Mouse (Mus musculus): ENCODE measurements at regions not wholly inside any gene's neighbourhood (a gene's known extent, or its start where the extent isn't known, plus 50 kb on each side); places are given as distances from the start of the nearest gene placed in this dataset.

DNA sequence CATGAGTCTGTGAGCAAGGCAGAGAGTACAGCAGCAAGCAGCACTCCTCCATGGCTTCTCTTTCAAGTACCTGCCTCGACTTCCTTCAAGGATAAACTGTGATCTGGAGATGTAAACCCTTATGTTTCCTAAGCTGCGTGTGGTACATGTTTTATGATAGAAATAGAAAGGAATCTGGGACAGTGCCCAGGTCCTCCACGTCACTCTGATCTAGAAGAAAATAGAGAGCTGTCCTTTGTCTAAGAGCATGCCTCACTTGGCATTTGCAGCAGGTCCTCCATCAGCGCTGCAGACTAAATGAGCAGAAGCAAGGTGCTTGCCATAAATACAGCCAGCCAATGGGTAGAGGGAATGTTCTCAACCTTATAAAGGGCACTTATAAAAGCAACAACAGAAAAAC, 156.3 kb upstream of the Zfp618 start:
- DNase-seq, result no peak

DNA sequence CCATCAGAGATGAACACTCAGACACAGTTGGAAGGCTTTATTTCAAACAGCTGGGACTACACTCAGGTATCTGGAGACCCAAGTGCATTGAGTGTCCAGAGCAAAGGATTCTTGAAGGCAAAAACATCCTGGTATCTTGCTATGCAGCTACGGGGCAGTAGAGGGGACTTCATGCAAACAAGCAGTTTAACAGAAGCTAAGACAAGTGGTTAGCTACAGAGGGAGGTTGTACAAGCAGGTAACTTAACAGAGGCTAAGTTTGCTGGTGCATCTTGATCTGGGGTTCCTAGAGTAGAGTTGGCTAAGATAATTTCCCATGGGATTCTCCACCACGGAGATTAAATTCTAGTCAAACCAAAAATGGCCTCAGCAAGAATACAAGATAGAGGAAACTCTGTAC, 145.5 kb upstream of the Zfp618 start:
- no peak for DNase-seq

DNA sequence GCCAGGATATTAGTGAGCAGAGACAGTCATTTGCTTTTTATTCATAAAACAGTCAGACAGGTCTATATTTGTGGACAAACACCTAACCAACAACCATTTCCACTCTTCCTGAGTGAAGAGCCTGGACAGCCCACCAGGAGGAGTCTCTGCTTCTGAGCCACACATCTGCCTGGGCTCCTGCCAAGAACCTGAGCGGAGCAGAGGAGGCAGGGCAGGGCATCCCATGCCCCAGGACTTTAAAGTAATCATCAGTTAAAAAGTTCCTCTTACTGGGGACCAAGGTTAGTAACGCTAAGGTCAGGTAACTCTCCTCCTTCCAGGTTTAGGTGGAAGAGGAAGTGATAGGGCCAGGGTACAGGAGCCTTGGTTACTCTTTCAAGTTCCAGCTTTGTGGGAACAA, 144.1 kb upstream of the Zfp618 start:
- DNase-seq, result no peak

DNA sequence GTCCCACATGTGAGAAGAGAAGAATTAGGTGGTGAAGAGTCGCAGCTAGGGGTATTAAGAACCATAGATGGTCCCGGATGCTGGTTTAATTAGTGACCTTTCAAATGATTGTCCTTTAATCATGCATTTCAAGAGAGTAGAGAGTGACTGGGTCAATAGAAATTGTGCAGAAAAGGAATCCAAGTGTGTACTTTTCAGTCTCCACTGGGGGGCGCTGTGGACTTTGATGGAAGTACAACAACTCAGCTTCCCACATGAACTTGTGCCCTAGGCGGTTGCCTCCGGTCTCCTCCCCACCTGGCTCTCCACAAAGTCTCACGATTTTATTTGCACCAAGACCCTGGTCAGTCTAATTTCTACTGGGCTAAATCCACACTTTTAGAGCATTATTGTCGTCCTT, 142.8 kb upstream of the Zfp618 start:
- peak; percentile 16 for DNase-seq

DNA sequence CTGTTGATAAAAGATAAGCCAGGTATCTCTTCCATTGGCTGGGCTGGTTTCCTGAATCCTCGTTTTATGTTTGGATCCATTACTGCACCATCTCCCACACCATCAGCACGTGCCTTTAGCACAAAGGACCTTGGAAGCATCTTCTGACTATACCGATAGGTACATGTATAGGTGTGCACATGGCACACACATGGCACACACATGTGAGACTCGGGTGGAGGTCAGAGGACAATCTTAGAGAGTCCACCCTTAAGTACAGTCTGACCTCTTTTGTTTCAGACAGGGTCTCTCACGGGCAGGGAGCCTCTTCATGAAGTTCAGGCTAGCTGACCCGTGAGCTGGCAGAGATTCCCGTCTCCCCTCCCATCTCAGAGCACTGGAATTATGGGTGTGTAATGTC, 142.3 kb upstream of the Zfp618 start:
- no peak for DNase-seq

DNA sequence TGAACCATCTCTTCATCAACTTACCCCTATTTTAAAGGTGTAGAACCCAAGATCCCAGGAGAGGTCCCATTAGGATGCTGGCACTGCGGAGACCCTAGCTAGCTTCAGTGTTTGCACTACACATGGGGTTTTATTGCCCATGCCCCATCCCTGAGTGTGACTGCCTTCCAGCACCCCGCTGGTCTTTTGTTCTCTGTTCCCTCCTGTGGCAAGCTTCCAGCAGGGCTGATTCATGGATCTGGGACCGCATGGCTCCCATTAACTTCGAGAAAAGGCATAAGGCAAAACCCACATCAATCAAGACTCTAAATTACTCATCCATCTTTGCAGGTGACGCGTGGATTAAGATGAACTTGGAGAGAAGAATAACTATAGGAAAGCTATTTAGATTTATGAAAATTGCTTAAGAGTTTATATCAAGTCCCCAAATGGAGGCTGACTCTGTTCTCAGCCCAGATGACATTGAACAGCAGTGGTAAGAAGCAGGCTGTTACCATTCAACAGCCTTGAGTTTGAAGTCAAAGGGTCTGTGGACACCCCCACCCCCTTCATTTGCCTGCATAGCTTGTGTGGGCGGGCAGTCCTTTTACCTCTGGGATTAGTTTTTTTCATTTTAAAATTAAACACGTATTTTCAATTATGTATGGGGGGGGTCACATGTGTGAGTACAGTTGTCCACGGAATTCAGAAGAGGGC, 141.7 kb upstream of the Zfp618 start:
- peak; percentile 1 for DNase-seq

DNA sequence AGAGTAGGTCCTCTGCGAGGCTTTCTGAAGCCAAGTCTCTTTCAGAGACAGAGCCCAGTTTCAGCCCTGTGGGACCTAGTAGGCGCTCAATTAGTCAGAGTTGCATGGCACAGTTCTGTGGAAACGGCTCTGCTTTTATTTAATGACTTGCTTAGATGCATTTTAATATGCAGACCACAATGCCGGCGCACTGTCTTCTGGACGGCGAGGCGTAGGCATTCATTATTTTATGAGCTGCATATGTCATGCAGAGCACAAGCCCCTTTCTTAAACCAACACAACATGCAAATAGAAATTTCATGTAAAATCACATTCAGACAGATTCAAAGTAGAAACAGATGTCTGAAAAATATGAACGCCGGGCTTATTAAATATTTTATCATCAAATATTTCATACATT, 140.8 kb upstream of the Zfp618 start:
- DNase-seq, result no peak

DNA sequence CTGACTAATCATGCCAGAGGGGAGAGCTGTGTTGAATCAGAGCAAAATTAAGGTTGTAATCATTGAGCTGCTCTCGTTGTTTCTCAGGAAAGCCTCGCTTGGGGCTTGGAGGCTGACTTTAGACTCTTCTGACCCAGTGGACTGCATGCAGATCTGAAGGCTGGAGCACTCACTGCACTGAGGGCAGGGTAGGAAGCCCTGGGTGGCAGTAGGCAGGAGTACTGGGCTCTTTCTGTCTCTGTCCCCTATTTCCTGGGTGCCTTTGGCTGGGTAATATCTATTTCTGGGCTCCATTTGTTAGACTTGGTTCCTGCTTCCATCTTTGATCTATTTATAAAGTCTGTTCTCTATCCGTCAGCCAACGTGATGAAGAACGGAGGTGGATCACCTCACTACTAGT, 140.1 kb upstream of the Zfp618 start:
- no peak for DNase-seq

DNA sequence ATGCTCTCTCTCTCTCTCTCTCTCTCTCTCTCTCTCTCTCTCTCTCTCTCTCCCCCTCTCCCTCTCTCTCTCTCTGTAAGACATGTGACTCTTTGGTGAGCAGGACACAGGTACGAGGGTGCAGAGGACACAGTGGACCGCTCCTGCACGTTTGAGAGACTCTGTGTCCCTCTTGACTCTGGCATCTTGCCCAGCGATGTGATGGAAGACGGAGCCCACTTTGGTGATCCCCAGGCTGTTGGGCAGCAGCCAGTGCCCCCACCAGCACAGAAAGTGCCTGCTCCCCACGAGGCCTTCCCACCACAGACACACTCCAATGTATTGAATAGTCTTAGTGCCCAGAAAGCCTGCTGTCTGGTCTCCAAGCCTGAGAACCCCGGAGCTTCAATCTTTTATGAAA, 136.4 kb upstream of the Zfp618 start:
- DNase-seq, result no peak

DNA sequence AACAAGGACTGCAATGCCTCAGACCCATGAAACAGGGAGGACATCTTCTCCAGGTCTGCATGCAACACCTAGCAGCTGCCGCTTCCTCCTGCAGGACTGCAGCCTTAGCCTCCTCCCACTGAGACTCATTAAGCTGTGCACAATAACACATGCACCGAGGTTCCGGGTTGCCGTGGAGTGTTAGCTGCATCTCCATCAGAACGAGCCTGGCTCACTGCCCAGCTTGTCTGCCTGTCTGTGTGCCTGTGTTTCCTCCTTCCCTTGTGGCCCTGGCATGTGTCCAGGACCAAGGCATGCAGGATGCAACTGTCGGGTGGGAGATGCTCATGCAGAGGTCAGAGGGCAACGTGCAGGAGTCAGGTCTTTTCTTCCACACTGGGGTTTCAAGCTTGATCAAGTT, 131.4 kb upstream of the Zfp618 start:
- DNase-seq, result no peak

DNA sequence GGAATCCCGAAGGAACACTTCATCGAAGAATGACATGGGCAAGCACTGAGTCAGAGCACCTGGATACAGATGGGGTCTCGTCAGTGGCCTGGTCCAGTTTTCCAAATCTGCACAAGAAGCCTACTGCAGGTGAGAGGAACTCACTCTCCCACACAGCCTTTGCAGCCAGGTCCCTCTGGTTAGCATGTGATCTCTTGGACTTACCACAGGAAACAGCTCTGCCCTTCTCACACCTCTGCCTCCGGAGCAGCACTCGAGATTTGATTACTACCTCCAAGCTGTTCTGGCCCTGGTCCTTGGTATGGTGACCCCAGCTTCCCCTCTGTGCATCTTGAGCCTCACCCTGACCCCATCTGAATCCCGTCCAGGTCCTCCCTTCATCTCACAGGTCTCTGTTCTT, 128.5 kb upstream of the Zfp618 start:
- DNase-seq, result no peak

DNA sequence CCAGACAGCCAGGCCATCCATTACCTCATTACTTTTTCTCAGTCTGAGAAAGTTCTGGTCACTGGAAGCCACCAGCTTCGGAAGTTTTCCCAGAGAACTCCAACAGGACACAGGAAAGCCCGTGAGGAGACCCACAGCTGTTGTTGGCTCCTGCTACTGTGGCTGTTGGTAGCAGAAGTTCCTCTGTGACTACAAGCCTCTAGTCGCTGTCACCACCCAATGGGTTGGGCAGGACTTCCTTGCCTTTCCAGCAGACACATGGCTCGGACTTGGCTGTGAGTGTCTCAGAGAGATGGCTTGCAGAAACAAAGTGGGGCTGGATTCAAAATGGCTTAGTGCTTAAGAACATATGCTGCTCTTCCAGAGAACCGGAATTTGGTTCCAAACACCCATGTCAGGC, 114.8 kb upstream of the Zfp618 start:
- no peak for DNase-seq

DNA sequence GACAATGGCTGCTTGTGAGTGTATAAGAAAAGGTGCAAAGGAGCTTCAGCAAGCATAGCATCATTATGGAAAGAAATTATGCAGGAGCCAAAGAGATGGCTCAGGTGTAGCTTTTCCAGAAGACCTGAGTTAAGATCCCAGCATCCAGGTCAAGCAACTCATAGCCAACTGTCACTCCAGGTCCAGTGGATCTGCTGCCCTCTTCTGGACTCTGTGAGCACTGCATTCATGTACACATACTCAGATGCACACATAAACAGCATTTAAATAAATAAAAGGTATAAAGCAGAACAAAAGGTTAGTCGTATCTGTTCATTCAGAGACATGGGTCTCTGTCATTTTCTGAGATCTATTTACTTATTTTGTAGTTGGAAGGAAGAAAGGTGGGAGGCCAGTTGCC, 112.0 kb upstream of the Zfp618 start:
- no peak for DNase-seq

DNA sequence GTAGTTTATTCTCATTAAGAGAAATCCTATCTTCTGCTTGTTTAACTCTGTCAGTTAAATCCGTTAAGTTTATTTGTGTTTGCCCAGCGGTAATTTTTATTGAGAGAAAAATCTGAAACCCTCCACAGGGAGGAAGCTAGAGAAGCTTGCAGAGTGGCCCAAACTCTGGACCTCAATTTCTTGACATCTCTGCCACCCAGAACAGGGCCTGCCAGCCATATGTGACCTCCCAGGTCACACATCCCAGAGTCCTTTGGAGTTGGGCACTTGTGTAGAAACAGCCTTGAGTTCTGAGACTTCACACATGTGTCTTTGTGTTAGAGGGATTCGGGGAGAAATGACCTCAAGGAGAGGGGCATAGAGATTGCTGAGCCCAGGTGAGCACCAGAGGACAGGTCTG, 109.0 kb upstream of the Zfp618 start:
- no peak for DNase-seq

DNA sequence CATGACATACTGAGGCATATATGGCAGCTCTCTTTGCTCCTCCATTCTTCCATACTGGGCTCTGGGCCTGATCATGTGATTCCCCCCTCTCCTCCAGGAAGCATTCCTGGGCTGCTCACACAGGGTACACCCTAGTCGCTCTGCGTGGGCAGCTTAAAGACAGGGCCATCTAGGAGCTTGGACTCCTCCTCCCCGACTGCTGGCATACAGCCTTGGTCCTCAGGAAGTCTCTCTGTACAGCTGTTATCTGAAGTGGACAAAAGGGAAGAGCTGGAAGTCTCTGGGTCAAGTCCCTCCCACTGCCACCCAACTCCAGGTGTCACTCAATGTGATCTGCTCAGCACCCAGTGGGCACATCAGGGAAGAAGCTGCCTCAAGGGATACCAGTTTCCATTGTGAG, 102.6 kb upstream of the Zfp618 start:
- no peak for DNase-seq

DNA sequence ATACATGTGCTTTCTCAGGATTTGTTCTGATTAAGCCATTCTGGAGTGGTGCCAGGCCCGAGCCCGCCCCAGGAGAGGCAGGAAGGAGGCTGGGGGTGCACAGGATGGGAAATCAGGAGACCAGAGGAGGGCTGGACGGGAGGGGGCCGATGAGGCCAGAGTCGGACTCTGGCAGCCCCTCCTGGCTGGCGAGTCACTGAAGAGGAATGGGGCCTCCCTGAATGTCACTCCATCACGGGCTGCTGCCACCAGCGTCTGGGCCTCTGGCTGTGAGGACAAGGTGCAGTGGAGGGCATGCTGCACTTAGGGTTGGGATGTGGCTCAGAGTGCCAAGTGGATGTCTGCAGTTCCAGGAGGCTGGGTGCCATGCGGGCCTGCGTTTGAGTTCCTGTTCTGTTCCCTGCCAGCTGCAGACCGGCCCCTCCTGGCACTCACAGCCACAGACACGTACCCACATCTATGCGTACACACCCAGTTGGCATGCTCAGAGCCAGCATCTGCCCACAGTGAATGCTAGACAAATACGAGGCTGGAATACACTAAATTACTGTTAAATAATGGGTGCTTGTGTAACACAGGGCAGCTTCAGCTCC, 94.9 kb upstream of the Zfp618 start:
- DNase-seq, result no peak

DNA sequence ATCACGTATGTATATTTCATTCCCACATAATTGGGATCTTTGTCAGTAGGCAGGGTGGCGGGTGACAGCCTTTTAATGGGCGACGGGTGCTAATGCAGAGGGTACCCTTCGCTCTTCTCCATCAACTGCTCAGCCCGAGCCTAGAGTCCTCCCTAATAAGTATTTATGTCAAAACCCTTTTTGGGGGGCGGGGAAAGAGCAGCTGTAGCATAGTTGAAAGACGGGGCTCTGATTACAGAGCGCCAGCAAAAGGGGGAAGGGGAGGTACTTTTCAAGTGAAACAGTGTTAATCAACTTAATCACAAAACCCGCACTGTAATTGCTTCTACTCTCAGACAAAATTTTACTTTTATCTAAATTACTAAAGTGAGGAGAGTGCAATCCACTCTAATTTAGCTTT, 92.8 kb upstream of the Zfp618 start:
- no peak for DNase-seq

DNA sequence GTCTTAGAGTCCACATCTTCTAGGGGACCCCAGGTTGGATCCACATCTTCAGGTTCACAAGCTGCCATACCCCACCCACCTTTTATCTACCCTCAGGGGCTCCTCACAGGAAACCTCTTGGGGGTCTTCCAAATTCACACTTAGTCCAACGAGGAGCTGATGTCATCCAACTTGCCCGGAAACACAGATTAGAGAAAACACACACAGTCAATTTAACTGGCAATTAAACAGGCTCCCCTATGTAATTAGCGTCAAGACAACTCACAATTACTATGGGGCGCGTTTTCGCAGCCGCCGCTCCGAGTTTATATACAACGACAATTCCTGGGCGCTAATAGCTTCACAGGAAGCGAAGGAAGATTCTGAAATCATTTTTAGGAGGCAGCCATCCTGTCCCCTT, 91.4 kb upstream of the Zfp618 start:
- DNase-seq, result no peak

DNA sequence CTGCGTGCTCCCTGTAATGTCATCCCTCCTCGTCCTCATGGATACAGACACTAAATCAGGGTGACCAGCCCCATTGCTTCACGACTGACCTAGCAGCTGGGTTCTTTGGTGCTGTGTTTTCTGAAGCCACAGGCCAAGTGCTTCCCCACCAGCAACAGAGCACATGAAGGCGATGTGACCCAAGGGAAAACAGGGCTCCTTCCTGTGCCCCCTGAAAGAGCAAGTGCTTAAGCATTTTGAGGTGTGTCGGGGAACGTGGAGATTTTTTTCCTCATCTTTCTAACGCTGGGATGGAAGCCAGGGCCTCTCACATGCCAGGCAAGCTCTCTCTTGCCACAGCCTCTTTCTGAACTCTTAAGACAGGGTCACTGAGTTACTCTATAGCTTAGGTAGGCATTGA, 87.3 kb upstream of the Zfp618 start:
- DNase-seq, result no peak

DNA sequence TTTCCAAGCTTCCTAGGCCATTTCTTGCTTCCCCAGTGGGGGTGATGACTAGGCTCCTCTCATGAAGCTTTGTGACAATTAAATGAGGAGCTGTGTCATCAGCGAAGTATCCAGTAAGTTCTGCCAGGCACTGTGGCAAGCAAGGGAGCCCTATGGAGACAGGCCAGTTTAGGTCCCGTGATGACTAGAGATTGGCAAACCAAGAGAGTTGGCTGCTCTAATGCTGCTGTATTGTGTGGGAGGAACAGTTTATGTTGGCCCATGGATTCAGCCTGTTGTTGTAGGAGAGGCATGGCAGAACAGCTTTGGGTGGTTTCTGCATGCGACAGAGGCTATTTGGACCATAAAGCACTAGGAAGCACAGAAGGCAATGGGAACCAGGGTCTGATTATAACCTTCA, 86.4 kb upstream of the Zfp618 start:
- DNase-seq, result no peak

DNA sequence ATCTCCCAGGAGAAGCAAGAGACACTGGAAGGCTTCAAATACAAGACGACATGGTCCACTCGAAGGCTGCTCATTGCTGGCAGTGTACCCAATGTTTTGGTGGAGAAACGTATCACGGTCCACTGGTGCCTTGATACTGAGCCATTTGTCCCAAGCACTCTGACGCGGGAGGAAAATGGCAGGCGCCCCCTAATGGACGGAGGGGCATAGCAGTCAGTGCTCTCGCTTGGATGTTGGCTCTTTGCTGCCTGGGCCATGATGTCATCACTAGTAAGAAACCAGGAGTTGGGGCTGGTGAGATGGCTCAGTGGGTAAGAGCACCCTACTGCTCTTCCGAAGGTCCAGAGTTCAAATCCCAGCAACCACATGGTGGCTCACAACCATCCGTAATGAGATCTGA, 83.5 kb upstream of the Zfp618 start:
- no peak for DNase-seq

DNA sequence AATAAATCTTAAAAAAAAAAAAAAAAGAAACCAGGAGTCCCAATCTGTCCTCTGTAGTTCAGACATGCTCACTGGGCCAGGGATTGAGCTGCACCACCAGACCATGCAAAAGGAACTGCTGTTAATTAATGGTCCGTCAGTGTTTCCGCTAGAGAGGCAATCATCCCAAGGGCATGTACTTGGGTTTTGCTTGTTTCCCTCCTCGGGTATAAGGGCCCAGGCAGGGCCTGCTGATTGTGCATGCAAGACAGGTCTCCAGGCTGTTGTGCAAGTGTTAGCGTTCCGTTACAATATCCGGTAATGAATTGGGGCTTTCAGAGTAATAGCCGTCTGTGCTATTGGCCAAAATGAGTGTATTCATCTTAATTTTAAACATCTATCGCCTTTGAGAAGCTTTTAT, 83.1 kb upstream of the Zfp618 start:
- no peak for DNase-seq

DNA sequence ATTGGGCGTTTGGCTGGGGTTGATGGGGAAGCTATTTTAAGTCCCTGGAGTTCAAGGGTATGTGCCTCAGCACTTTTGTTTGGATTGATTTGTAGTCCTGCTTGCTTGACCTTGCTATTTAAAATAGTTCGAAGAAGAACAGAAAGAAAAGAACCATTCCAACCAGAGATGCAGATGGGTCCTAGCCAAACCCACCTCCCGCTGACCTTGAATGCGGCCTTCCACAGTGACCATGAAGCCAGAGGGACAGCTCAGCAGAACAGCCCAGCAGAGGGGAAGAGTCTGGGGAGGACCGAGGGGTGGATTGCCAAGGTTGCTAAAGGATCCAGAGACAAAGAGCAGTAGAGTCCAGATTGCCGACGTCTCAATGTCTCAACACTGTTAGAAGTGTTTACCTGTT, 76.6 kb upstream of the Zfp618 start:
- no peak for DNase-seq

DNA sequence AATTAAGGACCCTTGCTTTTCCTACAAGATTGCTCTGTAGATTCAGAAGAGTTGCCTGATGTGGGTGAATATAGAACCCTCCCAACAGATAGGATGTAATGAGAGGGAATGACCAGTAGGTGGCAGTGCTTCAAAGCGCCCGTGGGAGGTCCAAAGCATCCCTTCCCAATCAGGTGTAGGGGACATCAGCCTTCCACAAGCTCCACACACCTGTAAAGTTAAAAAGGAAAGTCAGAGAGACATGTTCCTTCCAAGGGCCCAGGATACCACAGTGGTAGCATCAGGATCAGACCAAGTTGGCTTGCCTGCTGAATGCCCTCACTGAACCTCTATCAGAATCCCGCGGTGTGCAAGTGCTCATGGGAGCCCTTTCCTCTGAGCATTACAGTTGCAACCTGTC, 75.7 kb upstream of the Zfp618 start:
- peak; percentile 19 for DNase-seq

Data from cerebellum, adult 9-10 months (tissue).